Mouse (Mus musculus) hindbrain, postnatal 0 days (tissue): ENCODE results near the gene Rassf8. TPM values are rescaled to one million over a fixed set of nuclear protein-coding genes. Genes with fewer than 3 reads are reported as not detected.

Source experiments
- ATAC-seq: fragments of 200-750 bp; cut with Nextera tagmentation; 2 replicates; pipeline ENCODE4 v1.8.0; 2017; ENCODE audit warnings: mild to moderate bottlenecking, moderate TSS enrichment, moderate library complexity
- DNase-seq: peaks from one replicate; pipeline ENCODE4 v3.0.0-alpha.2; 2015; ENCODE audit warnings: low spot score
- H3K27ac ChIP-seq: fragments of 300-500 bp; sonication (generic); 2 replicates; pipeline ENCODE4 v1.5.1; 2014; ENCODE audit warnings: mild to moderate bottlenecking
- H3K27me3 ChIP-seq: fragments of 300-500 bp; sonication (generic); 2 replicates; pipeline ENCODE4 v1.6.1; 2014; ENCODE audit warnings: low read length, mixed read lengths; ENCODE audit not compliant: insufficient read depth
- H3K36me3 ChIP-seq: fragments of 300-500 bp; sonication (generic); 2 replicates; pipeline ENCODE4 v1.6.1; 2014; ENCODE audit warnings: low read length, mixed read lengths; ENCODE audit not compliant: insufficient read depth
- H3K4me1 ChIP-seq: fragments of 300-500 bp; sonication (generic); 2 replicates; pipeline ENCODE4 v1.6.1; 2014; ENCODE audit warnings: antibody characterized with exemption, low read length, mixed read lengths; ENCODE audit not compliant: insufficient read depth
- H3K4me2 ChIP-seq: fragments of 300-500 bp; sonication (generic); 2 replicates; pipeline ENCODE4 v1.6.1; 2014; ENCODE audit warnings: low read depth, mild to moderate bottlenecking, low read length, moderate library complexity, mixed read lengths
- H3K4me3 ChIP-seq: fragments of 300-500 bp; sonication (generic); 2 replicates; pipeline ENCODE4 v1.5.1; 2014; ENCODE audit warnings: low read length
- H3K9ac ChIP-seq: fragments of 300-500 bp; sonication (generic); replicated peaks from 2 replicates; pipeline ENCODE4 v1.6.1; 2014; ENCODE audit warnings: mild to moderate bottlenecking, low read length, moderate library complexity, mixed read lengths
- H3K9me3 ChIP-seq: fragments of 300-500 bp; sonication (generic); 2 replicates; pipeline ENCODE4 v1.6.1; 2016; ENCODE audit warnings: low read length, mixed read lengths
- CTCF ChIP-seq: IDR thresholded peaks from 2 replicates; pipeline ENCODE4 v1.5.1; 2016; ENCODE audit warnings: antibody characterized with exemption, control low read depth, low read depth
- WGBS: fragments of 180-500 bp; shearing (Covaris S2); extraction: QIAGEN DNeasy Blood & Tissue Kit; methylation state at CpG from one replicate; pipeline ENCODE4 v1.1.7; 2014; 5-methylcytosine and 5-hydroxymethylcytosine counted together
- polyA plus RNA-seq: library from polyadenylated mRNA; unstranded; fragments of >200 nt; fragmentation: Nextera tagmentation; extraction: Ambion mirVana; gene quantifications from 2 replicates; pipeline ENCODE4 v1.2.1, GENCODE M21; 2015
- total RNA-seq: library from RNA; depleted of rRNA; stranded (reverse); fragments of >200 nt; gene quantifications from 2 replicates; pipeline ENCODE4 v1.2.3, GENCODE M21; 2014; rRNA removed

Rassf8 gene
- total and polyA plus RNA-seq, 2 experiments from 2014 or later: 6.5 to 18.6 TPM

DNA sequence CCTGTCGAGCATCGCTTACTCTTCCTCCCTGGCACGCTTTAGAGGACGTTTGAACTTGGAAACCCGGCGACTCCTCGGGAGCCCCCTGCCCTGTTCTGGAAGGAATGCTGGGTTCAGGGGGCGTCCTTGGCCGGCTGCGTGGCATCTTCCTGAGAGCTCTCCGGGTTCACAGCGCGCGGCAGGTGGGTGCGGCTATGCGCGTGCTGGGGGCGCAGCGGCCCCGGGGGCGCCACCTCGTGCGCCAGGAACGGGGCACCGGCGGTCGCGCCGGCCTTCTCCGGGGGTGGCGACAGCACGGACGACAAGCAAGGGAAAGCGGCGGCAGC, 116.2 kb downstream of the Rassf8 start:
- DNase-seq (no peak), ATAC-seq (peak; percentile 3; the same call in 1 of the 2 replicates)
- H3K4me3 ChIP-seq: peak overlapping the region; percentile 80
- TF ChIP-seq CTCF: no peak
- H3K4me2 ChIP-seq: peak overlapping the region; percentile 97
- H3K36me3 ChIP-seq: no peaks in the 10 kb centered on the region; the same call in 1 of the 2 replicates
- H3K27ac ChIP-seq: peak overlapping the region; percentile 91
- WGBS: 1% methylated on average over 35 of the region's 35 CpGs
- no peaks in the 10 kb centered on the region for H3K27me3 ChIP-seq
- H3K9ac ChIP-seq: peak overlapping the region; percentile 80
- no peaks in the 10 kb centered on the region for H3K9me3 ChIP-seq
- no peaks in the 10 kb centered on the region for H3K4me1 ChIP-seq

DNA sequence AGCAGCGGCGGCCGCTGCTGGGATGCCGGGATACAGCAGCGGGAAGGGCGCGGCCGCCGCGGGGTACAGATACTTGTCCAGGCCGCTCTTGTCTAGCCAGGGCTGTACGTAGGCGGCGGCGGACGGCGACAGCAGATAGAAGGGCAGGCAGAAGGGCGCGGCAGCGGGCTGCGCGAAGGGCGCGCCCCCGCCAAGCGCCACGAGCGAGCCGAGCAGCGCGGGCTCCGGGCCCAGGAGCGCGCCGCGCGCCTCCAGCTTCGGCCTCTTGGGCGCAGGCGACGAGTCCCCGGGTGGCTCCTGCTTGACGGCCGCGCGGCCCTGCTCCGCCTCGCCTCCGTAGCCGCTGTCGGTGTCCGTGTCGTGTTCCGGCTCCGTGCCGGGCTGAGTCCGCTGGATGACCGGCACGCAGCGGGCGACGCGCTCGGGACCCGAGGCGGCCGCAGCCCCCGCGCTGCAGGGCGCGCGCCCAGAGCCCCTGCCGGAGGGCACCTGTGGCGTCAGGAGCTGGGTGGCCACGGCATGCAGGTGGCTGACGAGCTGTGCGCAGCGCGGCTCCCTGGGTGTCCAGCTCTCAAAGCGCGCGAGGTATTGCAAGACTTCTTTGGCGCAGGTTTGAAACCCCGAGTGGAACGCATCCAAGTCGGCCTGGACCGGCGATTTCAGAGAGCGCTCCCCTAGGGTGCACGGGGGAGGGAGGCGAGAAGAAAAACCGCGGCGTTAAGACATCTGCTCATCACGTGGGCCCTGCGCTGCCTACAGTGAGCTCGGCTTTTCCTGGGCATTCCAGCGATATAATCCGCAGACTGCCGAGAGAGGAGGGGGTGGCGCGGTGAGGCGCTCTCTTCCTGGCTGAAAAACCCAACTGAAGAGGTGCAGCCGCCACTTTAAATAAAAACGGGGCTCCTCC, 116.8 kb downstream of the Rassf8 start:
- peak; percentile 83 for DNase-seq
- Histone ChIP-seq H3K27ac (peak overlapping the region; percentile 91), H3K4me2 (peak overlapping the region; percentile 97), H3K36me3 (no peaks in the 10 kb centered on the region; the same call in 1 of the 2 replicates), H3K9me3 (no peaks in the 10 kb centered on the region), H3K4me3 (peak overlapping the region; percentile 80), H3K4me1 (no peaks in the 10 kb centered on the region), H3K9ac (peak overlapping the region; percentile 80), H3K27me3 (no peaks in the 10 kb centered on the region)
- no peak for TF ChIP-seq CTCF
- ATAC-seq: peak; percentile 60
- WGBS: 0% methylated on average over 83 of the region's 105 CpGs

DNA sequence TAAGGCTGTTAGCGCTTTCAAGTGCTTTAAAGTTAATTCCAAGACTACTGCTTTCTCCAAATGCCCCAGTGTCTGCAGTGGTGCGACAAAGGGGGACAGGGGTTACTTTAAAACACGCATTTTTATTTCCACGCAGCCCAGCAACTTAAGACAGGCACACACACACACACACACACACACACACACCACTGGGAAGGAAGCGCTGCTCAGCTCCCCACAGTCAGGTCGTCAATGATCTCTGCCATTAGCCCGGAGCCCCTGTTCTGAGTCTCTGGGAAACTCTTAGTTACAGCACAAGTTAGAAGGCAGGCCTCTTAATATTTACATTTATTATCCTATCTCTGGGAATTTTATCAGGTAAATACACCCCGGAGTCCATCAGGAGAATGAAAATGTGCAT, 117.6 kb downstream of the Rassf8 start:
- DNase-seq (no peak), ATAC-seq (no peak)
- no peak for TF ChIP-seq CTCF
- Histone ChIP-seq H3K27ac (peak overlapping the region; percentile 91; the same call in 1 of the 2 replicates), H3K9ac (peak overlapping the region; percentile 80), H3K27me3 (no peaks in the 10 kb centered on the region), H3K4me1 (no peaks in the 10 kb centered on the region), H3K4me3 (peak overlapping the region; percentile 80), H3K9me3 (no peaks in the 10 kb centered on the region), H3K36me3 (no peaks in the 10 kb centered on the region), H3K4me2 (peak overlapping the region; percentile 97)
- WGBS: 2% methylated on average over 8 of the region's 8 CpGs

DNA sequence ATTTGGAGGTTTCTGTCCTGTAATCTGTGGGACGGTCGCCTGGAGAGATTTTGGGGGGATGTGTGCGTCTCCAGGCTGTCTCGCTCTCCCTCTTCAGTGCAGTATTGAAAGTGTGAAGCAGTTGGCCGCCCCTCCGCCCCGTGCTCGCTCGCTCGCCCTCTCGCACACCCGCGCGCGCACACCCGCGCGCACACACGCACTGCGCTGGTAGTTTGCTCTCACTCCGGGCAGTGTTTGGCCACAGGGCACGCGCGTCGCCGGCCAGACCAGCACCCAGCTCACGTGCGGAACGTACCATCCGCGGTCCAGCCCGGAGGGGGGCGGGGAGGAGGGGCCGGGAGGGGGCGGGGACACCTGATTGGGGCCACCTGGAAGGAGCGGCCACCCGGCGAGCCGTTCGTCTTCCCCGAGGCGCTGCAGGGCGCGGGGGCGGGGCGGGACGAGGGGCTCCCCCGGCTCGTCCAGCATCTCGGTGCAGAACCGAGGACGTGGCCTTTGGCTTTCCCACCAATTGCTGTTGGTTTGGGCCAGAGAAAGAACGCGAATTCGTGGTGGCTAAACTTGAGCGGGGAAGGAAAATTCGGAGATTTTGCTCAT, 118.8 kb downstream of the Rassf8 start, which contains the start of gene Bhlhe41:
Gene Bhlhe41 (minus strand): TSS at position 270 of the 597 bp plus-strand sequence.
- Histone ChIP-seq H3K4me3 (peak within 1 kb of the TSS; percentile 80), H3K36me3 (no peaks in the 10 kb centered on the region), H3K27me3 (no peaks in the 10 kb centered on the region), H3K4me1 (no peaks in the 10 kb centered on the region), H3K27ac (peak within 1 kb of the TSS; percentile 91), H3K9ac (peak within 1 kb of the TSS; percentile 80), H3K4me2 (peak within 1 kb of the TSS; percentile 97), H3K9me3 (no peaks in the 10 kb centered on the region)
- TF ChIP-seq CTCF: no peak
- peak; percentile 91 for DNase-seq
- peak; percentile 76 for ATAC-seq
- WGBS: 1% methylated on average over 56 of the region's 57 CpGs

DNA sequence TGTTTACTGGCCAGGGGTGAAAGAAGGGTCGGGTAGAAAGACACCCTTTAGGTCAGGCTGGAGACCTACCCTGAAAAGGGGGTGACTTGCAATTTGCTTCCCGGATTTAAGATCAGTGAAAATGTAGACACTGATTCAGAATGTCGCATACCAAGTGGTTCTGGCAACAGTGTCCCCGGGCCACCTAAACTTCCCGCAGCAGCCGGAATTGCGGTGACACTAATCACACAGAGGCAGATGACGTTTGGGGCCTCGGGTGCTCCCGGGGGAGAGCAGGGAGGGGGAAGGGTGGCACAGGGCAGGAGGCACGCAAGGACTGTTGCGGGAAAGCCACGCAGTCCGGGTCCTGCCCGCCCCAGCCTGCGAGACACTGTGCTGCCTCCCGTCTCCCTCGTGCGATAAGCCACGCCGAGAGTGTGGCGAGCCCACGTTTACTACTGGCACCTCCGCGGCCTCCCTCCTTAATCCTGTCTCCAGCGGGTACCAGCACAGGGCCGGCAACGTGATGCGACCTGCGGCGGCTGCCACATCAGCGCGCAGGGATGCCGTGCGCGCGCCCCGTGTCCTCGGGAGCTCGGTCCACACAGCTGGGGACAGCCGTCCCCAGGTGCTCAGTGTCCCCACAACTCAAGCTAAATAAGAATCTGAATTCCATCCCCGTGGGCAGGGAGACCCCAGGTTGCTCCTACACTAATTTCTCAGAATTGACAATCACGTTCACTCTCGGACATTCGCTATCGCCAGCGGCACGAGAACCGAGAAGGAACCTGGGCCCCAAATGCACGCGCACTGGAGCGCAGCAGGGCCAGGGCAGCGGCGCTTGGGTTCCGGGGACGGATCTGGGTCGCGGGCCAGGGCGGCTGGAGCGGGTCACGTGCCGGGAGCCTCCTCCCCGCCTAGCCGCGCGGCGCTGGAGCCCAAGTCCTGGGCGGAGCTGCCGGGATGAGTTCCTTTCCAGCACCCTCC, 119.6 kb downstream of the Rassf8 start:
- H3K4me3 ChIP-seq: peak overlapping the region; percentile 80
- ATAC-seq: peak; percentile 81
- WGBS: 0% methylated on average over 66 of the region's 69 CpGs
- H3K4me1 ChIP-seq: no peaks in the 10 kb centered on the region
- H3K4me2 ChIP-seq: peak overlapping the region; percentile 97
- H3K9me3 ChIP-seq: no peaks in the 10 kb centered on the region
- H3K36me3 ChIP-seq: no peaks in the 10 kb centered on the region
- no peak for TF ChIP-seq CTCF
- no peaks in the 10 kb centered on the region for H3K27me3 ChIP-seq
- DNase-seq: peak; percentile 87
- H3K9ac ChIP-seq: peak overlapping the region; percentile 80
- H3K27ac ChIP-seq: peak overlapping the region; percentile 91

DNA sequence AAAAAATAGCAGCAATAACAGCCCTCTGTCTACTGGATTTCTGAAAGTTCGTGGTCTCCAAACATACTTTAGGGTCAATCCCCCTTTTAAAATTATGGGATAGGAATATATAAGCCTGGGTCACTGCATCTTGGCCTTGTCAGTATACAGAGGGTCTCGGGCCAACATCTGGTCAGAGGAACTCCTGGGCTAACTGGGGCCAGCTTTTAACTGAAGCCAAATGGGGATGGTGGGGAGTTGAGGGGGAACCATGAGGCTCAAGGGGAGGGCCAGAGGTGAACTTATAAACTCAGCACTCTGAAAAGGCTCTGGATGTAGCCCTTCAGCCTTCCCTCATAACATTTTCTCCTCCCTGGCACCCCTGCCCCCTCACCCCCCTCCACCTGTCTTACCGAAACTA, 120.6 kb downstream of the Rassf8 start:
- Histone ChIP-seq H3K4me1 (no peaks in the 10 kb centered on the region), H3K9ac (peak overlapping the region; percentile 80; the same call in 1 of the 2 replicates), H3K27me3 (no peaks in the 10 kb centered on the region), H3K9me3 (no peaks in the 10 kb centered on the region), H3K4me3 (peak overlapping the region; percentile 80), H3K27ac (peak overlapping the region; percentile 91; the same call in 1 of the 2 replicates), H3K4me2 (peak overlapping the region; percentile 97), H3K36me3 (no peaks in the 10 kb centered on the region)
- no peak for TF ChIP-seq CTCF
- no peak for DNase-seq
- no peak for ATAC-seq
- WGBS: 54% methylated on average over 3 of the region's 3 CpGs

Other genes starting within 250 kb of the Rassf8 start
- 1.2 and 1.5 TPM in 2 replicates for gene Lmntd1, start 132.4 kb upstream of the Rassf8 start, total RNA-seq
- 1.8 and 2.3 TPM in 2 replicates for gene Lmntd1, start 132.4 kb upstream of the Rassf8 start, polyA plus RNA-seq
- gene Tuba3b, start 131.0 kb upstream of the Rassf8 start, total RNA-seq: 0.11 TPM in 1 of 2 replicates, not detected in the other
- gene Tuba3b, start 131.0 kb upstream of the Rassf8 start, polyA plus RNA-seq: not detected in 2 replicates
- 4.9 and 6.8 TPM in 2 replicates for gene Bhlhe41, start 118.8 kb downstream of the Rassf8 start, total RNA-seq
- 9.4 TPM in 2 replicates for gene Bhlhe41, start 118.8 kb downstream of the Rassf8 start, polyA plus RNA-seq
- gene Sspn, start 184.9 kb downstream of the Rassf8 start, total RNA-seq: 3.7 and 6.0 TPM in 2 replicates
- 6.0 and 6.2 TPM in 2 replicates for gene Sspn, start 184.9 kb downstream of the Rassf8 start, polyA plus RNA-seq